Mouse (Mus musculus) bone marrow macrophage, adult 2 months (primary cell): ENCODE results near the gene Nr1h2.

Experiments
- CTCF ChIP-seq: IDR thresholded peaks from 2 replicates; pipeline ENCODE4 v1.5.1; 2012; ENCODE audit warnings: low read depth, mild to moderate bottlenecking, low read length, moderate library complexity
- POLR2A ChIP-seq: IDR thresholded peaks from 2 replicates; pipeline ENCODE4 v1.6.1; 2012; ENCODE audit warnings: mild to moderate bottlenecking, low read depth, low read length, borderline replicate concordance

DNA sequence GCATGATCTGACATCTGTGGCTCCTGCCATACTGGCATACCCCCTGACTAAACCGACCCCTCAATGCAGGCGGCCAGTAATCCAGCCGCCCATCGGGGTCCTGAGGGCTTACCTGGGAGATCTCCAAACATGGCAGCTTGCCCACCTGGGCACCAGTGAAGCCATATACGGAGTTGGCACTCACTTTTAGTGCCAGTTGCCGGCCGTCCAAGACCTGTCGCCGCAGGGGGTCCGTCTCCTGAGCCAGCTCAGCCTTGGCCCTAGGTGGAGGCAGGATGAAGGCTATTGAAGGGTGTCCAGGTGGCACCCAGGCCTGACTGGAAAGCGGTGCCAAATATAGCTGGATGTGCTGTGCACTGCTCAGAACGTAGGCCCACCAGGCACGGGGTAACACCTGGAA, 16.3 kb downstream of the Nr1h2 start:
- TF ChIP-seq CTCF (no peak), POLR2A (no peak)
